32 mouse cellular contexts compared by ENCODE assay signal in the genomic region with DNA sequence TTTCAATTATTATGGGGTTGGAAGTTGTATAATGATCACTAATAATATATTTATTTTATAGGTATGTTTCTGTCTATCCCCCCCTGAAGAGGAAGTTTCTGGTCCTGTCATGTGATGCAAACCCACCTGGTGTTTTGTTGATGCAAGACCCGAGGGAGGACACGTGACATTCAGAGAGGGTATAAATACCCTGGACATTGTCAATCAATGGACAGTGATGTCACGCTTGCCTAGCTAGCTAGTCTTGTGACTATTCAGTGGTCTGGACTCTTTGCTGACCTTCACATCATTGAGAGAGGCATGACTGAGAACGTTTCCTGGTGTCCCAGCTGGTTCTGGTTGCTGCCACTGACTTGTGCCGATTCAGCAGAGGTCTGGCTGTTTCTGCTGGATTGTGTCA.
"Had no signal": no experiment of that assay in that cellular context is flagged by ENCODE, and none has a peak within 500 bp of the region (broad histone marks: within the 10 kb centered on the region; RNA-seq: fewer than 3 reads in every experiment).

No protein-coding gene starts in this region.

- H3K9me3 ChIP-seq: limb, embryonic 10.5 days; limb, embryonic 12.5 days; limb, embryonic 13.5 days; limb, embryonic 15.5 days; liver, embryonic 12.5 days; liver, embryonic 13.5 days; liver, embryonic 15.5 days; lung, embryonic 15.5 days; midbrain, embryonic 10.5 days; midbrain, embryonic 12.5 days; midbrain, embryonic 13.5 days; midbrain, embryonic 15.5 days; neural tube, embryonic 12.5 days had no signal

- H3K27ac ChIP-seq: limb, embryonic 10.5 days; limb, embryonic 12.5 days; limb, embryonic 13.5 days; limb, embryonic 15.5 days; liver, embryonic 12.5 days; liver, embryonic 13.5 days; liver, embryonic 14.5 days; liver, embryonic 15.5 days; lung, embryonic 15.5 days; macrophage; midbrain, embryonic 10.5 days; midbrain, embryonic 12.5 days; midbrain, embryonic 13.5 days; midbrain, embryonic 15.5 days; neural tube, embryonic 12.5 days had no signal

- H3K4me1 ChIP-seq: limb, embryonic 10.5 days; limb, embryonic 12.5 days; limb, embryonic 13.5 days; limb, embryonic 15.5 days; liver, embryonic 12.5 days; liver, embryonic 13.5 days; liver, embryonic 15.5 days; lung, embryonic 15.5 days; megakaryocyte, embryonic 14.5 days had no signal

- DNase-seq: left cerebral cortex, postnatal 4 days; liver; liver, embryonic 13.5 days; liver, postnatal 0 days; lung, adult 18-20 months; lung, adult 2 months; lung, embryonic 14.5 days; lung, postnatal 10 days; lung, postnatal 14 days; lung, postnatal 36 days; lung, postnatal 4 days; midbrain, embryonic 14.5 days had no signal

- H3K27me3 ChIP-seq: limb, embryonic 12.5 days; limb, embryonic 13.5 days; limb, embryonic 15.5 days; liver, embryonic 12.5 days; liver, embryonic 13.5 days; liver, embryonic 15.5 days; lung, embryonic 15.5 days; megakaryocyte, embryonic 14.5 days; midbrain, embryonic 12.5 days; midbrain, embryonic 13.5 days; midbrain, embryonic 15.5 days; neural tube, embryonic 12.5 days had no signal

- H3K4me3 ChIP-seq: limb, embryonic 10.5 days; limb, embryonic 12.5 days; limb, embryonic 13.5 days; limb, embryonic 15.5 days; liver, embryonic 12.5 days; liver, embryonic 13.5 days; liver, embryonic 15.5 days; lung, embryonic 15.5 days; megakaryocyte, embryonic 14.5 days; midbrain, embryonic 10.5 days; midbrain, embryonic 12.5 days; midbrain, embryonic 13.5 days; midbrain, embryonic 15.5 days; myocyte; neural tube, embryonic 12.5 days had no signal

- H3K36me3 ChIP-seq: limb, embryonic 10.5 days; limb, embryonic 12.5 days; limb, embryonic 13.5 days; limb, embryonic 15.5 days; liver, embryonic 12.5 days; liver, embryonic 13.5 days; liver, embryonic 15.5 days; lung, embryonic 15.5 days; midbrain, embryonic 10.5 days; midbrain, embryonic 12.5 days; midbrain, embryonic 13.5 days; midbrain, embryonic 15.5 days; neural tube, embryonic 12.5 days had no signal

- H3K9ac ChIP-seq: limb, embryonic 12.5 days; limb, embryonic 13.5 days; limb, embryonic 15.5 days; liver, embryonic 12.5 days; liver, embryonic 13.5 days; liver, embryonic 14.5 days; liver, embryonic 15.5 days; liver, postnatal 0 days; lung, embryonic 14.5 days; lung, embryonic 15.5 days; midbrain, embryonic 12.5 days; midbrain, embryonic 13.5 days; midbrain, embryonic 15.5 days; neural tube, embryonic 12.5 days had no signal

- H3K4me2 ChIP-seq: limb, embryonic 12.5 days; limb, embryonic 13.5 days; limb, embryonic 15.5 days; liver, embryonic 11.5 days; liver, embryonic 12.5 days; liver, embryonic 13.5 days; liver, embryonic 15.5 days; lung, embryonic 14.5 days; lung, embryonic 15.5 days; midbrain, embryonic 11.5 days; midbrain, embryonic 12.5 days; midbrain, embryonic 13.5 days; midbrain, embryonic 15.5 days; neural tube, embryonic 12.5 days had no signal

- ATAC-seq: liver, embryonic 12.5 days; liver, postnatal 0 days; lung, postnatal 0 days; midbrain, embryonic 13.5 days; midbrain, embryonic 15.5 days; midbrain, embryonic 16.5 days had no signal
